Mouse (Mus musculus): ENCODE data around the gene Gadd45gip1. TPM values are rescaled to one million over a fixed set of nuclear protein-coding genes. Genes with fewer than 3 reads are reported as not detected.

Gene Gadd45gip1
- total RNA-seq (2015; ENCODE audit: low replicate concordance) (4.4 and 5.9 TPM in 2 replicates), total RNA-seq (2017; ENCODE audit: low replicate concordance) (7.4 and 7.7 TPM in 2 replicates)

- peak; percentile 71 for ATAC-seq (replicated peaks; ENCODE audit: low FRiP score, poor library complexity, severe bottlenecking)
Observed at GRCm38 (mm10) chr8:84831490-84831889, at the start of gene Gadd45gip1. Gene Gadd45gip1 (plus strand): TSS chr8:84831522.

- ATAC-seq (replicated peaks; ENCODE audit: low FRiP score, poor library complexity, severe bottlenecking), result no peak
Observed at GRCm38 (mm10) chr8:84781686-84782505, 49.4 kb upstream of the Gadd45gip1 start.

GRCm38 (mm10) chr8:84782680-84783079 is 48.6 kb upstream of the Gadd45gip1 start:
- no peak for ATAC-seq (replicated peaks; ENCODE audit: low FRiP score, poor library complexity, severe bottlenecking)

GRCm38 (mm10) chr8:84783198-84783918 is 48.0 kb upstream of the Gadd45gip1 start:
- no peak for ATAC-seq (replicated peaks; ENCODE audit: low FRiP score, poor library complexity, severe bottlenecking)

- ATAC-seq (replicated peaks; ENCODE audit: low FRiP score, poor library complexity, severe bottlenecking), result no peak
Observed at GRCm38 (mm10) chr8:84783919-84784581, 47.3 kb upstream of the Gadd45gip1 start.

- ATAC-seq (replicated peaks; ENCODE audit: low FRiP score, poor library complexity, severe bottlenecking), result peak; percentile 21; the same call in 1 of the 2 replicates
Observed at GRCm38 (mm10) chr8:84784681-84785505, 46.4 kb upstream of the Gadd45gip1 start.

GRCm38 (mm10) chr8:84785506-84785755 is 45.9 kb upstream of the Gadd45gip1 start:
- ATAC-seq (replicated peaks; ENCODE audit: low FRiP score, poor library complexity, severe bottlenecking), result no peak

GRCm38 (mm10) chr8:84785756-84786677 is 45.3 kb upstream of the Gadd45gip1 start:
- no peak for ATAC-seq (replicated peaks; ENCODE audit: low FRiP score, poor library complexity, severe bottlenecking)

- no peak for ATAC-seq (replicated peaks; ENCODE audit: low FRiP score, poor library complexity, severe bottlenecking)
Observed at GRCm38 (mm10) chr8:84786801-84787467, 44.4 kb upstream of the Gadd45gip1 start.

- no peak for ATAC-seq (replicated peaks; ENCODE audit: low FRiP score, poor library complexity, severe bottlenecking)
Observed at GRCm38 (mm10) chr8:84787523-84788302, 43.6 kb upstream of the Gadd45gip1 start.

- no peak for ATAC-seq (replicated peaks; ENCODE audit: low FRiP score, poor library complexity, severe bottlenecking)
Observed at GRCm38 (mm10) chr8:84788896-84789295, 42.4 kb upstream of the Gadd45gip1 start.

- no peak for ATAC-seq (replicated peaks; ENCODE audit: low FRiP score, poor library complexity, severe bottlenecking)
Observed at GRCm38 (mm10) chr8:84789345-84789744, 42.0 kb upstream of the Gadd45gip1 start.

- no peak for ATAC-seq (replicated peaks; ENCODE audit: low FRiP score, poor library complexity, severe bottlenecking)
Observed at GRCm38 (mm10) chr8:84789855-84790486, 41.4 kb upstream of the Gadd45gip1 start.

- 0 out of 2 replicates have a peak, but pooled peaks have one; percentile 11 for ATAC-seq (replicated peaks; ENCODE audit: low FRiP score, poor library complexity, severe bottlenecking)
Observed at GRCm38 (mm10) chr8:84790537-84790936, 40.8 kb upstream of the Gadd45gip1 start.

GRCm38 (mm10) chr8:84792429-84792947 is 38.8 kb upstream of the Gadd45gip1 start:
- no peak for ATAC-seq (replicated peaks; ENCODE audit: low FRiP score, poor library complexity, severe bottlenecking)

- ATAC-seq (replicated peaks; ENCODE audit: low FRiP score, poor library complexity, severe bottlenecking), result no peak
Observed at GRCm38 (mm10) chr8:84793134-84793533, 38.2 kb upstream of the Gadd45gip1 start.

All from erythroblast, adult 5-6 weeks (primary cell).